Mouse (Mus musculus) liver, embryonic 16.5 days (tissue): Measurements from ENCODE around the gene Apon. TPM values are rescaled to one million over a fixed set of nuclear protein-coding genes. Genes with fewer than 3 reads are reported as not detected.
"Not testable (repeated sequence)": the region's sequence is repeated elsewhere in the genome, so short reads cannot be mapped to it uniquely, and the experiment has no call there.

Experiments used
- ATAC-seq: fragments of 200-750 bp; cut with Nextera tagmentation; 2 replicates; pipeline ENCODE4 v1.8.0; 2017; ENCODE audit warnings: low read depth, mild to moderate bottlenecking, moderate number of reproducible peaks, moderate library complexity
- H3K27ac ChIP-seq: fragments of 300-500 bp; sonication (generic); 2 replicates; pipeline ENCODE4 v1.5.1; 2014; ENCODE audit warnings: mild to moderate bottlenecking, low read length
- H3K27me3 ChIP-seq: fragments of 300-500 bp; sonication (generic); 2 replicates; pipeline ENCODE4 v1.6.1; 2014; ENCODE audit warnings: low read depth, low read length, mixed read lengths; ENCODE audit not compliant: control insufficient read depth, insufficient read depth
- H3K36me3 ChIP-seq: fragments of 300-500 bp; sonication (generic); 2 replicates; pipeline ENCODE4 v1.6.1; 2014; ENCODE audit warnings: mild to moderate bottlenecking; ENCODE audit not compliant: control insufficient read depth, insufficient read depth
- H3K4me1 ChIP-seq: fragments of 300-500 bp; sonication (generic); 2 replicates; pipeline ENCODE4 v1.6.1; 2014; ENCODE audit warnings: low read depth, low read length, mixed read lengths; ENCODE audit not compliant: control insufficient read depth
- H3K4me2 ChIP-seq: fragments of 300-500 bp; sonication (generic); 2 replicates; pipeline ENCODE4 v1.6.1; 2014; ENCODE audit warnings: low read depth, low read length, mixed read lengths
- H3K4me3 ChIP-seq: fragments of 300-500 bp; sonication (generic); 2 replicates; pipeline ENCODE4 v1.5.1; 2014; ENCODE audit warnings: low read depth, mild to moderate bottlenecking, low read length
- H3K9ac ChIP-seq: fragments of 300-500 bp; sonication (generic); 2 replicates; pipeline ENCODE4 v1.6.1; 2014; ENCODE audit warnings: low read depth, low read length
- H3K9me3 ChIP-seq: fragments of 300-500 bp; sonication (generic); replicated peaks from 2 replicates; pipeline ENCODE4 v1.6.1; 2016; ENCODE audit warnings: low read length; ENCODE audit not compliant: control insufficient read depth
- WGBS: fragments of 180-500 bp; shearing (Covaris S2); extraction: QIAGEN DNeasy Blood & Tissue Kit; methylation state at CpG from one replicate; pipeline ENCODE4 v1.1.7; 2014; ENCODE audit not compliant: insufficient replicate concordance; 5-methylcytosine and 5-hydroxymethylcytosine counted together
- polyA plus RNA-seq: library from polyadenylated mRNA; unstranded; fragments of >200 nt; fragmentation: Nextera tagmentation; extraction: Ambion mirVana; gene quantifications from 2 replicates; pipeline ENCODE4 v1.2.1, GENCODE M21; 2015

Apon gene
- polyA plus RNA-seq, 1 experiment from 2014 or later, result 1.9 TPM

DNA sequence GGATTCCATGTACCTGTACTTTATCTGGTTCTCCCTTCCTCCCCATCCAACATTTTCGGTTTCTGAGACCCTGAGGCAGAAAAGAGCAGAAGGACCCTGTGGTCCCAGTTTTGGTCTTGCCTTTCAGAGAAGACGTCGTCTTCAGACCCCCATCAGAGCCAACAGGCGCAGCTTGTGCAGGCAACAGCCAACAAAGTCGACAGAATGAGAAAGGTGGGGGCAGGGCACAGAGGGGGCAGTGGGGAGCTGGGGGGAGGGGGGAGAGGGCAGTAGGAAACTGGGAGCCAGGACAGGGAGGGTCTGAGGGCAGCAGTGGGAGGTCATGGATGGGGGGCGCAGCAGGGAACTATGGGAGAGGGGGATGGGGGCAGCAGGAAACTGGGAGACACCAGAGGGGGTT, 24.3 kb downstream of the Apon start:
- peaks cover 34% of the 10 kb centered on the region for H3K36me3 ChIP-seq
- no peak overlapping the region for H3K9ac ChIP-seq
- H3K4me1 ChIP-seq, result no peaks in the 10 kb centered on the region; the same call in 1 of the 2 replicates
- no peak overlapping the region for H3K4me2 ChIP-seq
- WGBS, result 70% methylated on average over 6 of the region's 6 CpGs
- no peaks in the 10 kb centered on the region for H3K9me3 ChIP-seq
- ATAC-seq, result no peak
- H3K4me3 ChIP-seq, result no peak overlapping the region
- H3K27me3 ChIP-seq, result no peaks in the 10 kb centered on the region
- no peak overlapping the region for H3K27ac ChIP-seq

DNA sequence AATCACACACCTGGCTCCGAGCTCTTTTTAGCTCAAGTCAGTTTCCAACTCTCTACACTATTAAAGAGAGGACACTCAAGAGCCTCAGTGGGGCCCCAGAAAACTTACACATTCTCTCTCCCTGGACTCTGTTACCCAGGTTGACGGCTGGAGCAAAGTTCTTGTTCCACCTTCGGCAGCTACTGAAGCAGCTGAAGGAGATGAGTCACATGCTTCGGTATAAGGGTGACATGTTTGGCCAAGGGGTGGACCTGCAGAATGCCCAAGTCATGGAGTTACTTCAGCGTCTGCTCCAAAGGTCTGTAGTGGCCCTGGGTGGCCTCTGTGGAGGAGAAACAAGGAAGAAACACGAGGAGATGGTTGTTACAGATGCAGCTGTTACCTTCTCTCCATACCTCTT, 27.0 kb downstream of the Apon start:
- H3K36me3 ChIP-seq, result peaks cover 45% of the 10 kb centered on the region
- 74% methylated on average over 6 of the region's 6 CpGs for WGBS

DNA sequence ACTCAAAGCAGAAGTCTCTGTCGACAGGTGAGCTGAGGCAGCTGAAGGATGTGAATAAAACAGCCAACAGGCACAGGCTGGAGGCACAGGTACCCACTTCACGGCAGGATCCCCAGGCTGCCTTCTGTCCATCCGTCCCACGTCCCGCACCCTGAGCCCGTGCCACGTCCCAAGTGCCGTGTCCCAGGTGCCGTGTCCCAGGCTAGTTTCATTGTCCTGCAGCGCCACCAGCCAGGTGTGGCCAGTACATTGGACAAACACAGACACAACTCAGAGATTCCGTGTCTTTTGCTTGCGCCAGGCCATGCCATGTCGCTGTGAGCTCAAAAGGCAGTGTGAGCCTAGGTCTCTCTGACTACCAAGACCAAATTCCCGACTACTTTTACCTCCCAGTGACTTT, 27.8 kb downstream of the Apon start:
- Histone ChIP-seq H3K27ac (no peak overlapping the region), H3K9ac (no peak overlapping the region), H3K36me3 (peaks cover 45% of the 10 kb centered on the region), H3K27me3 (no peaks in the 10 kb centered on the region), H3K4me1 (no peaks in the 10 kb centered on the region; the same call in 1 of the 2 replicates), H3K4me3 (no peak overlapping the region), H3K9me3 (no peaks in the 10 kb centered on the region), H3K4me2 (no peak overlapping the region)
- WGBS, result 90% methylated on average over 14 of the region's 14 CpGs
- ATAC-seq, result no peak

More for the DNA sequence above, 27.0 kb downstream of the Apon start:
- Histone ChIP-seq H3K9me3 (no peaks in the 10 kb centered on the region), H3K4me2 (no peak overlapping the region), H3K4me3 (no peak overlapping the region), H3K27me3 (no peaks in the 10 kb centered on the region), H3K4me1 (no peaks in the 10 kb centered on the region; the same call in 1 of the 2 replicates), H3K9ac (no peak overlapping the region), H3K27ac (no peak overlapping the region)
- no peak for ATAC-seq

DNA sequence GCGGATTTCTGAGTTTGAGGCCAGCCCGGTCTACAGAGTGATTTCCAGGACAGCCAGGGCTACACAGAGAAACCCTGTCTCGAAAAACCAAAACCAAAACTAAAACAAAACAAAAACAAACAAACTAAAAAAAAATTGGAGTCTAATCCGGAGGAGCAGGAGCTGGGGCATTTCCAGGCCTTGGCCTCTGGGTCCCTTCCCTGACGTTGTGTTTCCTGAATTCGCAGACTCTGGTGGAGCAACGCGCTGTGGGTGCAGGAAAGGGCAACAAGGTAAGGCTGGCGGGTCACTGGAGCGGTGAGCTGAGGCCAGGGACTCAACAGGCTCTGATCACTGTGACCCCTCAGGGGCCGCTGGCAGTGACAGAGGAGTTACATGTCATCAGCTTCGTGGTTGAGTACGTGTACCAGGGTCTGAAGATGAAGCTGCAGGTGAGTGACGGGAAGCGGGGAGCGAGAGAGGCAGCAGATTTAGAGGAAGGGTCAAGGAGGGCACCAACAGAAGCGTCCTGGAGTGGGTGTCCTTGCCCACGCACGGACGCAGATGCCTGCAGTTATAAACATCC, 29.1 kb downstream of the Apon start:
- no peaks in the 10 kb centered on the region; the same call in 1 of the 2 replicates for H3K4me1 ChIP-seq
- H3K4me2 ChIP-seq, result no peak overlapping the region
- H3K4me3 ChIP-seq, result no peak overlapping the region
- no peak overlapping the region for H3K9ac ChIP-seq
- 78% methylated on average over 20 of the region's 20 CpGs for WGBS
- H3K27ac ChIP-seq, result no peak overlapping the region
- H3K9me3 ChIP-seq, result no peaks in the 10 kb centered on the region
- peaks cover 36% of the 10 kb centered on the region for H3K36me3 ChIP-seq
- no peak for ATAC-seq
- no peaks in the 10 kb centered on the region for H3K27me3 ChIP-seq

DNA sequence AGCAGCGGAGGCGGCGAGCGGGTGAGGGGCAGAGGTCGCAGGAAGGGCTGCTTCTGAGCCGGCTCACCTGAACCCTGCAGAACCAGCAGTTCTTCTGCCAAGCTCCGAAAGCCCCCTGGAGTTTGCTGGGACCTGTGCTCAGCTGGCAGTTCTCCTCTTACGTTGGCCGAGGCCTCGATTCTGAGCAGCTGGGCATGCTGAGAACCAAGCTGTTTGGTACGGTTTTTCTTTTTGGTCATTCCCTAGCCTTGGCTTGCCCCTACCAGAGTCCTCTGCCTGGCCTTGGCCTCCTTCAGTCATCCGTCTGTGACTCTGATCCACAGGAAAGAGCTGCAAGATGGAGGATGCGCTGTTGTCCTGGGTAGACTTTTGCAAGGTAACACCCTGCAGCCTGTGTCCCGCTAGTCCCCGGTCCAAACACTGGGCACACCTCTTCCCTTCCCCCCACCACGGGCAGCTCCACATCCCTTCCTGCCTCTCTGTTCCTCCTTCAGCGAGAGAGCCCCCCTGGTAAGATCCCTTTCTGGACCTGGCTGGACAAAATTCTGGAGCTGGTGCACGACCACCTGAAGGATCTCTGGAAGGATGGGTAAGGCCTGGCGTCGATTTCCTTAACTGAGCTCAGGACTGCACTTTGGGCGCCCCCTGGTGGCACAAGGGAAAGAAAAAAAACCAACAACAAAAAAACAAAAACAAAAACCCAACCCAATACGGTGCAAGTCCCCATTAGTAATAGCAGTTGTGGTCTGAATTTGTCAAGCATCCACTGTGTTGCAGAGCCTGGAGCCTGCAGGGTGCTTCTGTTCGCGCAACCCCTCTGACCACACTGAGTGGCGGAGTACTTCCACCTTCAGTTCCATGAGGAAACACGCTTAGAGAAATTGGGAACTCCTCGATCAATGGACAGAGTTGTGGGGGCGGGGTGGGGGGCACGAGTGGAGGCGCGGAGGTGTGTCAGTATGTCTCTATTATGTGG, 30.0 kb downstream of the Apon start:
- 62% methylated on average over 31 of the region's 31 CpGs for WGBS
- no peak overlapping the region for H3K9ac ChIP-seq
- no peak overlapping the region for H3K4me3 ChIP-seq
- no peak overlapping the region for H3K4me2 ChIP-seq
- H3K4me1 ChIP-seq, result no peaks in the 10 kb centered on the region; the same call in 1 of the 2 replicates
- H3K27me3 ChIP-seq, result no peaks in the 10 kb centered on the region
- peaks cover 35% of the 10 kb centered on the region for H3K36me3 ChIP-seq
- H3K27ac ChIP-seq, result no peak overlapping the region
- peak; percentile 35; the same call in 1 of the 2 replicates for ATAC-seq
- no peaks in the 10 kb centered on the region for H3K9me3 ChIP-seq

DNA sequence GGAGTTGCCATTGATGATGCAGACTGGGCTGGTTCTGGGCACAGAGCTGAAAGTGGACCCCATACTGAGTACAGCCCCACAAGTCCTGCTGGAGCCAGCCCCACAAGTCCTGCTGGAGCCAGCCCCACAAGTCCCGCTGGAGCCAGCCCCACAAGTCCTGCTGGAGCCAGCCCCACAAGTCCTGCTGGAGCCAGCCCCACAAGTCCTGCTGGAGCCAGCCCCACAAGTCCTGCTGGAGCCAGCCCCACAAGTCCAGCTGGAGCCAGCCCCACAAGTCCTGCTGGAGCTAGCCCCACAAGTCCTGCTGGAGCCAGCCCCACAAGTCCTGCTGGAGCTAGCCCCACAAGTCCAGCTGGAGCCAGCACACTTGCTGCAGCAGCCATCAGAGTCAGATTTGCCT, 36.7 kb downstream of the Apon start:
- not testable (repeated sequence) for H3K36me3 ChIP-seq, H3K4me3 ChIP-seq, ATAC-seq, H3K27ac ChIP-seq, H3K4me2 ChIP-seq, H3K27me3 ChIP-seq, H3K4me1 ChIP-seq, H3K9me3 ChIP-seq, H3K9ac ChIP-seq
- WGBS, result 75% methylated on average over 1 of the region's 1 CpGs

DNA sequence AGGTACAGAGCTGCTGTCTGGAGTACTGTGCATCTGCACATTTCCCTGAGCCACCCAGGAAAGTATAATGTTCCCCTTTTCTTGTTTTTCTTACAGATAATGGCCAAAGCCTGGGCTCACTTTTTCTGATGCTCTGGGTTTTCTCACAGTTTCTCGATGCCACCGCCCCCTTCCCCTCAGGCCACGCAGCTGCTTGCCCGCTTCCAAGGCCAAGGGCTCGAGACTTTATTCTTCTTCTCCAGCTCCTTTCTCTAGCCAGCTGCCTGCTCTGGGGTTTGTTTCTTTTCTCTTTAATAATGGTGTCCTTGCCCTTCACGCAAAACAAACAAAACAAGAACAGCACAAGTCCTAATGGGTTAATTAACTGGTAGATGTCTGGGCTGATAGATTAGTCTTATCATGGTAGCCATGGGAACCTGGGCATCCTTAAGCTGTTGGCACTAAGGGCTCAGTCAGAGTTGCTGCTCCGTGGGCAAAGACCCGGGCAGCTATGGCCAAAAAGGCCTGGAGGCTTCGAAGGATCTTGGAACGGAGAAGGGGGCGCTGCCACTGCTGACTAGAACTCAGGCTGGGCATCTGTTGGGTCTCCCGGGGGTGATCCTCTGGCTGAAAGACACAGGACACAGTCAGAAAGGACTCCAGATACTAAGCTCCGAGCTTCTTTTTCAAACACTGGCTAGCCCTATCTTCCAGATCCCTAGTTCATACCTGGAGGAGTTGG, 42.6 kb downstream of the Apon start:
- H3K9me3 ChIP-seq, result no peaks in the 10 kb centered on the region
- peaks cover 5% of the 10 kb centered on the region for H3K4me1 ChIP-seq
- peaks cover 3% of the 10 kb centered on the region; the same call in 1 of the 2 replicates for H3K36me3 ChIP-seq
- no peak overlapping the region for H3K4me3 ChIP-seq
- no peaks in the 10 kb centered on the region for H3K27me3 ChIP-seq
- ATAC-seq, result no peak
- H3K4me2 ChIP-seq, result no peak overlapping the region
- no peak overlapping the region for H3K27ac ChIP-seq
- no peak overlapping the region for H3K9ac ChIP-seq
- WGBS, result 70% methylated on average over 13 of the region's 13 CpGs

DNA sequence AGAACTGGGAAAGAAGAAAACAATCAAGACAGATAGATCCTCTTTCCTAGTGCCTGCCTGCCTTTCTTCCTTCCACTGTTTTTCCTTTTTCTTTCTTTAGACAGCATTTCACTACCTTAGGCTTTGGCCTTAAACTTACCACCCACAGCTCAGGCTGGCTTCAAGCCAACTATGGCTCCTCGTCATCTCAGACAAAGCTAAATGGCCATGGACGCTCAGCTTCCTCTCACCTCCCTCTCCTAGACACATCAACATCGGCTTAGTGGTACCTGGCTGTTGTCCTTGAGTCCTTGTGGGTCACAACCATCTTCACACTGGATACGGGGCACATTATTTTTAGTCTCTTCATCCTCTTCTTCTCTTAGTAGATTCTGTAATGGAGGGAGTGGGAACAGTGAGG, 43.3 kb downstream of the Apon start:
- Histone ChIP-seq H3K4me2 (no peak overlapping the region), H3K27ac (no peak overlapping the region), H3K9ac (no peak overlapping the region), H3K36me3 (no peaks in the 10 kb centered on the region), H3K4me1 (peaks cover 7% of the 10 kb centered on the region), H3K27me3 (no peaks in the 10 kb centered on the region), H3K9me3 (no peaks in the 10 kb centered on the region), H3K4me3 (no peak overlapping the region)
- ATAC-seq, result no peak
- 65% methylated on average over 4 of the region's 4 CpGs for WGBS
